Mouse (Mus musculus) neural tube, embryonic 12.5 days (tissue): ENCODE results near the gene Ccdc172. TPM values are rescaled to one million over a fixed set of nuclear protein-coding genes. Genes with fewer than 3 reads are reported as not detected.
A peak's percentile ranks its signal among the peaks of the same experiment; 100 is the strongest.

Source experiments
- ATAC-seq: fragments of 200-750 bp; cut with Nextera tagmentation; 2 replicates; pipeline ENCODE4 v1.8.0; 2017; ENCODE audit warnings: low read depth, mild to moderate bottlenecking, moderate TSS enrichment, moderate library complexity; ENCODE audit not compliant: low FRiP score
- H3K27ac ChIP-seq: fragments of 300-500 bp; sonication (generic); 2 replicates; pipeline ENCODE4 v1.5.1; 2016
- H3K27me3 ChIP-seq: fragments of 300-500 bp; sonication (generic); replicated peaks from 2 replicates; pipeline ENCODE4 v1.6.1; 2016; ENCODE audit warnings: mild to moderate bottlenecking
- H3K36me3 ChIP-seq: fragments of 300-500 bp; sonication (generic); 2 replicates; pipeline ENCODE4 v1.6.1; 2016; ENCODE audit warnings: mild to moderate bottlenecking
- H3K4me1 ChIP-seq: fragments of 300-500 bp; sonication (generic); 2 replicates; pipeline ENCODE4 v1.6.1; 2016
- H3K4me2 ChIP-seq: fragments of 300-500 bp; sonication (generic); replicated peaks from 2 replicates; pipeline ENCODE4 v1.6.1; 2016; ENCODE audit warnings: mild to moderate bottlenecking
- H3K4me3 ChIP-seq: fragments of 300-500 bp; sonication (generic); 2 replicates; pipeline ENCODE4 v1.5.1; 2016
- H3K9ac ChIP-seq: fragments of 300-500 bp; sonication (generic); 2 replicates; pipeline ENCODE4 v1.6.1; 2016; ENCODE audit warnings: mild to moderate bottlenecking
- H3K9me3 ChIP-seq: fragments of 300-500 bp; sonication (generic); 2 replicates; pipeline ENCODE4 v1.6.1; 2016; ENCODE audit warnings: mild to moderate bottlenecking
- WGBS: fragments of 180-500 bp; shearing (Covaris S2); methylation state at CpG from one replicate; pipeline ENCODE4 v1.1.7; 2016; 5-methylcytosine and 5-hydroxymethylcytosine counted together
- polyA plus RNA-seq: library from polyadenylated mRNA; unstranded; fragments of >200 nt; fragmentation: Nextera tagmentation; extraction: Ambion mirVana; gene quantifications from 2 replicates; pipeline ENCODE4 v1.2.1, GENCODE M21; 2016

Ccdc172 gene
- not detected in 2 replicates for polyA plus RNA-seq

DNA sequence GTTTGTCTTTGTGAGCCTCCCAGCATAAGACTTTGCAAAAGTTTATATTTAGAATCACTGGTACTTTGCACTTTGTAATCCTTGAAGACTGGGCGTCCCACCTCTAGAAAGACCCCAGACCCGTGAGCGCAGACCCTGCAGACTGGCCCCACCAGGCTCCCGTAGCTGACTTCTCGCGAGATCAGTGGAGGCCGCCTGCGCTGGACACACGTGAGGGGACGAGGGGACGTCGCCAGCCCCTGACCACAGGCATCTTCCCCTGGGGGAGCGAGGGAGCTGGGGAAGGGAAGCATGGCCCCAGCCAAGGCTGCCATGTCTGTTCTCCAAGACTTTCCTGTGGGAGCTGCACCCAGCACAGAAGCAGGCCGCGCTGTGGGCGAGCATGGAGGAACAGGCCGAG, at the start of gene Ccdc172:
Gene Ccdc172 (plus strand): TSS at position 176 of the 400 bp plus-strand sequence.
- Histone ChIP-seq H3K4me3 (no peak within 1 kb of the TSS), H3K4me1 (no peaks in the 10 kb centered on the region), H3K9ac (no peak within 1 kb of the TSS), H3K9me3 (no peaks in the 10 kb centered on the region), H3K27me3 (no peaks in the 10 kb centered on the region), H3K27ac (no peak within 1 kb of the TSS), H3K4me2 (no peak within 1 kb of the TSS), H3K36me3 (no peaks in the 10 kb centered on the region)
- ATAC-seq = no peak
- WGBS = 93% methylated on average over 17 of the region's 17 CpGs

- H3K4me3 ChIP-seq = no peak overlapping the region
- no peak overlapping the region for H3K27ac ChIP-seq
- no peak for ATAC-seq
- H3K4me1 ChIP-seq = 0 out of 2 replicates have a peak, but pooled peaks cover 3% of the 10 kb centered on the region
- H3K27me3 ChIP-seq = no peaks in the 10 kb centered on the region
- no peak overlapping the region for H3K4me2 ChIP-seq
- no peaks in the 10 kb centered on the region for H3K36me3 ChIP-seq
- H3K9me3 ChIP-seq = 0 out of 2 replicates have a peak, but pooled peaks cover 5% of the 10 kb centered on the region
- no peak overlapping the region for H3K9ac ChIP-seq
- 29% methylated on average over 3 of the region's 3 CpGs for WGBS
These were observed 48.0 kb upstream of the Ccdc172 start for GRCm38 (mm10) chr19:58463755-58464154.

- H3K27me3 ChIP-seq = no peaks in the 10 kb centered on the region
- no peak overlapping the region for H3K9ac ChIP-seq
- WGBS = 74% methylated on average over 2 of the region's 2 CpGs
- no peaks in the 10 kb centered on the region for H3K4me1 ChIP-seq
- no peak overlapping the region for H3K4me3 ChIP-seq
- 0 out of 2 replicates have a peak, but pooled peaks cover 5% of the 10 kb centered on the region for H3K9me3 ChIP-seq
- no peak overlapping the region for H3K27ac ChIP-seq
- ATAC-seq = no peak
- no peak overlapping the region for H3K4me2 ChIP-seq
- no peaks in the 10 kb centered on the region for H3K36me3 ChIP-seq
These were observed 43.5 kb upstream of the Ccdc172 start for GRCm38 (mm10) chr19:58468331-58468730.

GRCm38 (mm10) chr19:58469421-58469820, 42.4 kb upstream of the Ccdc172 start:
- Histone ChIP-seq H3K27me3 (no peaks in the 10 kb centered on the region), H3K9me3 (0 out of 2 replicates have a peak, but pooled peaks cover 5% of the 10 kb centered on the region), H3K27ac (no peak overlapping the region), H3K4me1 (no peaks in the 10 kb centered on the region), H3K9ac (0 out of 2 replicates have a peak overlapping the region, but pooled peaks have one; percentile 17), H3K4me3 (no peak overlapping the region), H3K4me2 (no peak overlapping the region), H3K36me3 (no peaks in the 10 kb centered on the region)
- WGBS = 20% methylated on average over 12 of the region's 12 CpGs
- no peak for ATAC-seq

DNA sequence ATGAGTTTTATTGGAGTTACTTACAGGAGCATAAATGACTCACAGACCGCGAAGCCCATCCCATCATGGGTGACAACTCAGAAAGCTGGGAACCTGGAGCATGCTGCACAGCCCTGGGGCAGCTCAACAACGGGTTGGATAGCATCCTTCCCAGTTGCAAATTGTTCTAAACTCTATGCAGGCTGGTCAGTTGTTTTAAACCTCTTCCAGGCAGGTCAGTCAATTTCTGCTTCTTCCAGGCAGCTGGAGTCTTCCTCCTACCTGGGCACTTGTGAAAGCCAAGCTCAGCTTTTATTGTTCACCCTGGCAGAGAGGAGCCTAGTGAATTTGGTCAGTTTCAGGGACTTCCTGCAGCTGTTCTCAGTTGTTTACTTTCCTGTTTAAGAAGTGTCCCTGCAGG, 37.5 kb upstream of the Ccdc172 start:
- no peaks in the 10 kb centered on the region for H3K27me3 ChIP-seq
- no peak overlapping the region for H3K4me3 ChIP-seq
- H3K9ac ChIP-seq = no peak overlapping the region
- H3K4me2 ChIP-seq = no peak overlapping the region
- WGBS = 84% methylated on average over 3 of the region's 3 CpGs
- H3K36me3 ChIP-seq = no peaks in the 10 kb centered on the region
- no peak overlapping the region for H3K27ac ChIP-seq
- no peak for ATAC-seq
- no peaks in the 10 kb centered on the region for H3K4me1 ChIP-seq
- 0 out of 2 replicates have a peak, but pooled peaks cover 4% of the 10 kb centered on the region for H3K9me3 ChIP-seq

GRCm38 (mm10) chr19:58482373-58482977, 29.3 kb upstream of the Ccdc172 start:
- 84% methylated on average over 9 of the region's 9 CpGs for WGBS
- Histone ChIP-seq H3K4me3 (no peak overlapping the region), H3K27me3 (no peaks in the 10 kb centered on the region), H3K9me3 (0 out of 2 replicates have a peak, but pooled peaks cover 12% of the 10 kb centered on the region), H3K4me2 (no peak overlapping the region), H3K9ac (no peak overlapping the region), H3K36me3 (no peaks in the 10 kb centered on the region), H3K27ac (no peak overlapping the region), H3K4me1 (no peaks in the 10 kb centered on the region)
- ATAC-seq = no peak

DNA sequence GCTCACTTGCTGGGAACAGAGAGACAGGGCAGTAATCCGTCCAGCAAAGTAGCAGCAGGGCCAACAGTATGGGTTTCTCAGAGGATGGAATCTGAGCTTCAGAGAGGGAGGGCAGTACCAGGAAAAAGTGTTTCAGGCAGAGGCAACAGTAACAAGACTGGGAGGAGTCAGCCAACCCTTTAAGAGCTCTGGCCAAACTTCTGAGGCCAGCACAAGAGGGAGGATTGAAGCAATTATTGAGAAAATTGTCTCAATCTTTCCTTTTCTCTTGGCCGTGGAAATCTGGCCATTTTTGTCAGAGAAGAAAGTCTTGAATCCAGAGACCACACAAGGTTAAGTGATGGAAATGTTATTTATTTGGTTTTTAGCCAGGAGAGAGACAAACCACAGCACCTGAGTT, 25.1 kb upstream of the Ccdc172 start:
- ATAC-seq = no peak
- no peak overlapping the region for H3K4me2 ChIP-seq
- no peak overlapping the region for H3K4me3 ChIP-seq
- peaks cover 4% of the 10 kb centered on the region; the same call in 1 of the 2 replicates for H3K9me3 ChIP-seq
- no peak overlapping the region for H3K9ac ChIP-seq
- H3K27me3 ChIP-seq = no peaks in the 10 kb centered on the region
- no peaks in the 10 kb centered on the region for H3K4me1 ChIP-seq
- H3K27ac ChIP-seq = no peak overlapping the region
- H3K36me3 ChIP-seq = no peaks in the 10 kb centered on the region
- 67% methylated on average over 2 of the region's 2 CpGs for WGBS

DNA sequence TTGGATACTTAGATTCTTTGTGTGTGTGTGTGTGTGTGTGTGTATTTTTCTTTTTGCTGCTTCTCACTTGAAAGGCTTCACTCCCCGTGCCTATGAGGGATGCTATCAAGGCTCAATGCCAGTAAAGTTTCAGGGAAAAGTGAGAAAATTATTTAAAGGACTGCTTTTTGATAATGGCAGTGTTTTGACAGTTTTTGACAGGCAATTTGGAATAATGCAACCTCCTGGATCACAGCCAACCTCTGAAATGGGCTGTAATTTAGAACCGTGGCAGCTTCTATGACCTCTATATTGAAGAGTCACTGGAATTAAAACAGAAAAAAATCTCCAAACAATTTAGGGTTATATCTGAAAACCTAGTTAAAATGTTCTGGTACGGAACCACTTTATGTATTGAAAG, 14.7 kb upstream of the Ccdc172 start:
- Histone ChIP-seq H3K9ac (no peak overlapping the region), H3K9me3 (no peaks in the 10 kb centered on the region), H3K27ac (no peak overlapping the region), H3K4me1 (no peaks in the 10 kb centered on the region), H3K4me3 (no peak overlapping the region), H3K4me2 (no peak overlapping the region), H3K27me3 (no peaks in the 10 kb centered on the region), H3K36me3 (no peaks in the 10 kb centered on the region)
- 84% methylated on average over 3 of the region's 3 CpGs for WGBS
- ATAC-seq = no peak

GRCm38 (mm10) chr19:58499420-58499966, 12.3 kb upstream of the Ccdc172 start:
- Histone ChIP-seq H3K4me1 (no peaks in the 10 kb centered on the region), H3K9ac (no peak overlapping the region), H3K4me2 (no peak overlapping the region), H3K27me3 (no peaks in the 10 kb centered on the region), H3K27ac (no peak overlapping the region), H3K4me3 (no peak overlapping the region), H3K9me3 (no peaks in the 10 kb centered on the region), H3K36me3 (no peaks in the 10 kb centered on the region)
- 62% methylated on average over 3 of the region's 3 CpGs for WGBS
- ATAC-seq = no peak

DNA sequence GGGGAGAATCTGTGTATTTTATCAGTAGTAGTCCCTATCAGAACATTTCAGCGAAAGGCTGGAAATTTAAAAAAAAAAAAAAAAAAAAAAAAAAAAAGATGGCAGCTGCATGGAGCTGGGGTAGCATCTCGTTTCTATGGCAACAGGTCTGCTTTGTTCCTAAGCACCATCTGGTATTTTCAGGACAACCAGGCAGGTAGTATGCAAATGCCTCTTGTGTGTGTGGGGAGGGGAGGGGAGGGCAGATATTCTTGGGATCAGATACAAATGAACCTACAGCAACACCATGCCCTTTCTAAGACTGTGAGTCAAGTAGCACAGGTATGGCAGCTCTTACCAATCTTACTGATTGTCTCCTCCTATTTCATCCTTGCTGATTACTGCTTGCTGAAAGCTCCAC, 11.7 kb upstream of the Ccdc172 start:
- H3K4me2 ChIP-seq = no peak overlapping the region
- WGBS = 73% methylated on average over 2 of the region's 2 CpGs
- no peaks in the 10 kb centered on the region for H3K36me3 ChIP-seq
- H3K9me3 ChIP-seq = no peaks in the 10 kb centered on the region
- H3K27me3 ChIP-seq = no peaks in the 10 kb centered on the region
- no peaks in the 10 kb centered on the region for H3K4me1 ChIP-seq
- H3K27ac ChIP-seq = no peak overlapping the region
- no peak overlapping the region for H3K4me3 ChIP-seq
- H3K9ac ChIP-seq = no peak overlapping the region
- ATAC-seq = no peak

DNA sequence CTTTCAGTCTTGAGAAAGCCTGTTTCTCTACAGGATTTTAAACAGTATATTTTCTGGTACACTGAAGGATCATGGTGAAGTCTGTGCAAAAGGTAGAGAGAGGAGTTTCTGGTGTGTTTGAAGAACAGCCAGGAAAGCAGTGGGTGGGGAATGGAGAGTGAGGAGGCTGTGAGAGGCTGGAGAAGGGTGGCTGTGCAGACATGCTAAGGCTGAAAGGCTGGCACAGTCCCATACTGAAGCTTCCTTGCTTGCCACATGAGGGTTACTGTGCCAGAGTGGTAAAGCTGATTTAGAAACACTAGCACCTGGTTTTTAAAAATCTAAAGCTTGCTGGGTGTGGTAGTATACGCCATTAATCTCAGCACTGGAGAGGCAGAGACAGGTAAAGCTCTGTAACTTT, 9.9 kb downstream of the Ccdc172 start:
- ATAC-seq = no peak
- H3K27me3 ChIP-seq = no peaks in the 10 kb centered on the region
- peaks cover 6% of the 10 kb centered on the region; the same call in 1 of the 2 replicates for H3K4me1 ChIP-seq
- 94% methylated on average over 1 of the region's 1 CpGs for WGBS
- H3K9me3 ChIP-seq = no peaks in the 10 kb centered on the region
- H3K27ac ChIP-seq = no peak overlapping the region
- no peak overlapping the region for H3K9ac ChIP-seq
- H3K4me2 ChIP-seq = no peak overlapping the region
- H3K36me3 ChIP-seq = no peaks in the 10 kb centered on the region
- H3K4me3 ChIP-seq = no peak overlapping the region

GRCm38 (mm10) chr19:58523736-58524394, 12.1 kb downstream of the Ccdc172 start:
- Histone ChIP-seq H3K9me3 (no peaks in the 10 kb centered on the region), H3K27me3 (no peaks in the 10 kb centered on the region), H3K4me3 (no peak overlapping the region), H3K4me1 (peaks cover 6% of the 10 kb centered on the region; the same call in 1 of the 2 replicates), H3K27ac (no peak overlapping the region), H3K4me2 (peak overlapping the region; percentile 34), H3K9ac (no peak overlapping the region), H3K36me3 (no peaks in the 10 kb centered on the region)
- no peak for ATAC-seq
- WGBS = 41% methylated on average over 12 of the region's 12 CpGs
